8 mouse cellular contexts compared by ENCODE assay signal in the genomic region with DNA sequence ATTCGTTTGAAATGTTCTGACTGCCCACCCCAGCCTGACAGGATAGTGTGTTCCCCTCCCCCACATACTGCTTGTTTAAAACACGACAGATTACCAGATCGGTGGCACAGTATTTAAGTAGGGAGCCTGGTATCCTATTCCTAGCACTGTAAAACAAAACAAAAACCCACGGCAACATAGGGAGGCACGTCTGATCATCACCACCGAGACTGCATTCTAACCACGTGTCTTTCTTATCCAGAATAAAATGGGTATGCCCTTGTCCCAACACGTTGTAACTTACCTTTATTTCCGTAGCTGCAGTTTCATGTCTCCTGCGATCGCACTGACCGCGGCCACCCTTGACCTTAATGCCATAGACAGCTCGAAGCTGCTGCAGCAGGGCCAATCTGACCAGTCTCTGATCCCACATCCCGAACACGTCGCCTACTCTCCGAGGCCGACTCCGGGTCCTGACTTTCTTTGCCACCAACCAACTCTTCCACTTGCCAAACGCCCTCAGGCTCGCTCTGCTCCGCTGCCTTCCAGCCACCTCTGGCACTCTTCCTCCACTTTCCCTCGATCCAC. TPM values are rescaled to one million over a fixed set of nuclear protein-coding genes. Genes with fewer than 3 reads are reported as not detected.
DNase-seq lines count a peak whose midpoint lies in the region; ATAC-seq lines count a peak whose summit lies in the region.

No protein-coding gene starts in this region.

- ATAC-seq in intestine, embryonic 15.5 days, result peak; percentile 48

- peaks cover 26% of the 10 kb centered on the region for H3K36me3 ChIP-seq in embryonic facial prominence, embryonic 10.5 days (replicated peaks)
- H3K36me3 ChIP-seq in intestine, embryonic 15.5 days, result 0 out of 2 replicates have a peak, but pooled peaks cover 3% of the 10 kb centered on the region
- peaks cover 29% of the 10 kb centered on the region for H3K36me3 ChIP-seq in midbrain, embryonic 10.5 days

- H3K4me3 ChIP-seq in embryonic facial prominence, embryonic 10.5 days, result peak overlapping the region; percentile 80
- H3K4me3 ChIP-seq in intestine, embryonic 15.5 days (replicated peaks), result peak overlapping the region; percentile 90
- H3K4me3 ChIP-seq in midbrain, embryonic 10.5 days, result peak overlapping the region; percentile 91

- peak overlapping the region; percentile 91 for H3K27ac ChIP-seq in embryonic facial prominence, embryonic 10.5 days (replicated peaks)
- peak overlapping the region; percentile 91 for H3K27ac ChIP-seq in intestine, embryonic 15.5 days
- H3K27ac ChIP-seq in midbrain, embryonic 10.5 days (replicated peaks), result peak overlapping the region; percentile 94

- WGBS in embryonic facial prominence, embryonic 10.5 days, result under 1% methylated on average over 24 of the region's 24 CpGs
- WGBS in intestine, embryonic 15.5 days, result under 1% methylated on average over 24 of the region's 24 CpGs
- 1% methylated on average over 24 of the region's 24 CpGs for WGBS in midbrain, embryonic 10.5 days

- peak; percentile 95 for DNase-seq in heart, adult 11 months
- DNase-seq in heart, adult 9 months (ENCODE audit: low spot score in 2 of 2), result no peak
- peak; percentile 31 for DNase-seq in 3T3-L1 (ENCODE audit: low read depth, low spot score)
- DNase-seq in embryonic facial prominence, embryonic 10.5 days (ENCODE audit: low spot score), result no peak
- DNase-seq in midbrain, embryonic 10.5 days (ENCODE audit: low spot score), result no peak
- no peak for DNase-seq in frontal cortex, postnatal 25 days (ENCODE audit: low spot score in 2 of 2)
- DNase-seq in layer of hippocampus, adult 9-11 months, result no peak

- no peaks in the 10 kb centered on the region for H3K9me3 ChIP-seq in embryonic facial prominence, embryonic 10.5 days
- no peaks in the 10 kb centered on the region for H3K9me3 ChIP-seq in intestine, embryonic 15.5 days
- no peaks in the 10 kb centered on the region for H3K9me3 ChIP-seq in midbrain, embryonic 10.5 days (replicated peaks)

- H3K4me2 ChIP-seq in intestine, embryonic 15.5 days (replicated peaks), result peak overlapping the region; percentile 77

- no peaks in the 10 kb centered on the region for H3K27me3 ChIP-seq in embryonic facial prominence, embryonic 10.5 days (replicated peaks; ENCODE audit: low read depth, poor library complexity, severe bottlenecking)
- no peaks in the 10 kb centered on the region for H3K27me3 ChIP-seq in intestine, embryonic 15.5 days (replicated peaks)
- H3K27me3 ChIP-seq in midbrain, embryonic 10.5 days (ENCODE audit: low read depth, poor library complexity, severe bottlenecking), result no peaks in the 10 kb centered on the region

- peak overlapping the region; percentile 84 for H3K9ac ChIP-seq in intestine, embryonic 15.5 days

- H3K4me1 ChIP-seq in embryonic facial prominence, embryonic 10.5 days, result peaks cover 20% of the 10 kb centered on the region
- H3K4me1 ChIP-seq in intestine, embryonic 15.5 days (replicated peaks), result 0 out of 2 replicates have a peak, but pooled peaks cover 6% of the 10 kb centered on the region
- H3K4me1 ChIP-seq in midbrain, embryonic 10.5 days, result peaks cover 28% of the 10 kb centered on the region

RNA-seq across cellular contexts. Expression of gene Arhgap11a, which starts 0.7 kb away (rescaled TPM):
- polyA plus RNA-seq in embryonic facial prominence, embryonic 10.5 days (2016; fragmentation: Nextera tagmentation; extraction: Ambion mirVana), result 37.2 and 38.3 TPM in 2 replicates
- 21.7 and 24.2 TPM in 2 replicates for polyA plus RNA-seq in intestine, embryonic 15.5 days (2015; fragmentation: Nextera tagmentation; extraction: Ambion mirVana)
- polyA plus RNA-seq in midbrain, embryonic 10.5 days (2016; fragmentation: Nextera tagmentation; extraction: Ambion mirVana), result 31.3 and 38.6 TPM in 2 replicates

RNA-seq across cellular contexts. Expression of gene Scg5, which starts 18.8 kb away (rescaled TPM):
- 6.0 and 8.6 TPM in 2 replicates for polyA plus RNA-seq in embryonic facial prominence, embryonic 10.5 days (2016; fragmentation: Nextera tagmentation; extraction: Ambion mirVana)
- 13.3 and 13.6 TPM in 2 replicates for polyA plus RNA-seq in intestine, embryonic 15.5 days (2015; fragmentation: Nextera tagmentation; extraction: Ambion mirVana)
- 21.5 and 37.9 TPM in 2 replicates for polyA plus RNA-seq in midbrain, embryonic 10.5 days (2016; fragmentation: Nextera tagmentation; extraction: Ambion mirVana)

Comparison
In these comparisons a context has a peak if more than half of its experiments do, and no peak if none do; other contexts are left out.
1. DNase-seq: peak in heart, adult 11 months (single experiment) and 3T3-L1 (single experiment); none in heart, adult 9 months (0 of 2), embryonic facial prominence, embryonic 10.5 days (single experiment), midbrain, embryonic 10.5 days (single experiment), frontal cortex, postnatal 25 days (0 of 2) and layer of hippocampus, adult 9-11 months (single experiment).
2. Peak in every context shown above with its lines, with median percentiles within 50 percentile points of each other: H3K27ac ChIP-seq and H3K4me3 ChIP-seq.